In genomic region chr2:32363376-32364106, GRCm38 (mm10) we compare ENCODE assay signal across 8 mouse cellular contexts. TPM values are rescaled to one million over a fixed set of nuclear protein-coding genes. Genes with fewer than 3 reads are reported as not detected.
A peak's percentile ranks its signal among the peaks of the same experiment; 100 is the strongest.
DNase-seq lines count a peak whose midpoint lies in the region; ATAC-seq and TF ChIP-seq lines count a peak whose summit lies in the region.

No protein-coding gene starts in this region.

- 7% methylated on average over 19 of the region's 19 CpGs for WGBS in heart, adult 2 months
- 12% methylated on average over 19 of the region's 19 CpGs for WGBS in forebrain, embryonic 14.5 days

- H3K36me3 ChIP-seq in heart, adult 2 months (ENCODE audit: control insufficient read depth, insufficient read depth, low read length) = no peaks in the 10 kb centered on the region
- peaks cover 20% of the 10 kb centered on the region for H3K36me3 ChIP-seq in forebrain, embryonic 14.5 days (ENCODE audit: control insufficient read depth, insufficient read depth, low read length)
- H3K36me3 ChIP-seq in megakaryocyte, embryonic 14.5 days (replicated peaks; ENCODE audit: low read length) = peaks cover 42% of the 10 kb centered on the region

- H3K4me2 ChIP-seq in forebrain, embryonic 14.5 days (ENCODE audit: low read length) = peak overlapping the region; percentile 83

- no peaks in the 10 kb centered on the region for H3K79me2 ChIP-seq in heart, adult 2 months (replicated peaks; ENCODE audit: control insufficient read depth, insufficient read depth, low read length)

- TF ChIP-seq POLR2A in heart, adult 2 months (IDR thresholded peaks at IDR 0.05; ENCODE audit: insufficient read depth, low read depth, low read length) = no peak

- ATAC-seq in forebrain, embryonic 14.5 days = peak; percentile 24; the same call in 1 of the 2 replicates

- no peaks in the 10 kb centered on the region for H3K27me3 ChIP-seq in heart, adult 2 months (ENCODE audit: control insufficient read depth, insufficient read depth, low read length)
- peaks cover 9% of the 10 kb centered on the region for H3K27me3 ChIP-seq in forebrain, embryonic 14.5 days (replicated peaks; ENCODE audit: control insufficient read depth, insufficient read depth, low read length)
- H3K27me3 ChIP-seq in megakaryocyte, embryonic 14.5 days (replicated peaks) = peaks cover under 1% of the 10 kb centered on the region

- TF ChIP-seq EP300 in heart, adult 2 months (IDR thresholded peaks at IDR 0.05; ENCODE audit: insufficient read depth, low read depth, low read length) = peak; percentile 8; the same call in 1 of the 2 replicates

- DNase-seq in heart, adult 2 months = no peak
- no peak for DNase-seq in heart, postnatal 10 days
- DNase-seq in R1 (ENCODE audit: low read depth, low spot score) = peak; percentile 80
- no peak for DNase-seq in forebrain, embryonic 14.5 days (ENCODE audit: low spot score)
- peak; percentile 48 to 72 for DNase-seq in kidney, postnatal 25 days
- DNase-seq in right cerebral cortex, postnatal 36 days (ENCODE audit: low spot score in 2 of 2) = no peak
- no peak for DNase-seq in urinary bladder, adult 2 months (ENCODE audit: low spot score)

- peak overlapping the region; percentile 77 for H3K9ac ChIP-seq in heart, adult 2 months (ENCODE audit: low read depth, low read length)
- H3K9ac ChIP-seq in forebrain, embryonic 14.5 days (ENCODE audit: low read length) = peak overlapping the region; percentile 87

- H3K4me3 ChIP-seq in heart, adult 2 months = peak overlapping the region; percentile 65
- peak overlapping the region; percentile 80 for H3K4me3 ChIP-seq in forebrain, embryonic 14.5 days (ENCODE audit: low read depth, low read length)
- peak overlapping the region; percentile 97 for H3K4me3 ChIP-seq in megakaryocyte, embryonic 14.5 days (replicated peaks)

- peaks cover 1% of the 10 kb centered on the region; the same call in 1 of the 2 replicates for H3K4me1 ChIP-seq in heart, adult 2 months (ENCODE audit: control insufficient read depth, insufficient read depth, low read length)
- H3K4me1 ChIP-seq in forebrain, embryonic 14.5 days (ENCODE audit: control insufficient read depth, insufficient read depth, low read length) = peaks cover 11% of the 10 kb centered on the region
- H3K4me1 ChIP-seq in megakaryocyte, embryonic 14.5 days = peaks cover 52% of the 10 kb centered on the region

- no peak for TF ChIP-seq CTCF in heart, adult 2 months (IDR thresholded peaks at IDR 0.05)

- intact Hi-C loops in heart, adult 2 months (cut with DNase I) = loop anchor here (1.0 kb wide), 2 partner anchors 18 to 32 kb away; partner anchors contain the start of genes 1110008P14Rik and Ptges2
- intact Hi-C loops in heart, postnatal 10 days (cut with DNase I) = loop anchor here (1.0 kb wide), 1 partner anchor 18 kb away; the partner anchor contains the start of gene 1110008P14Rik

- H3K27ac ChIP-seq in heart, adult 2 months = peak overlapping the region; percentile 83
- H3K27ac ChIP-seq in forebrain, embryonic 14.5 days (ENCODE audit: low read depth, low read length) = peak overlapping the region; percentile 75

- no peaks in the 10 kb centered on the region for H3K9me3 ChIP-seq in forebrain, embryonic 14.5 days (replicated peaks; ENCODE audit: control insufficient read depth, low read length)
- no peaks in the 10 kb centered on the region for H3K9me3 ChIP-seq in megakaryocyte, embryonic 14.5 days

RNA-seq across cellular contexts. Expression of gene Dnm1, which starts 10.4 kb away (rescaled TPM):
- total RNA-seq in heart, adult 2 months (2021) = 1 to 10 TPM; 4.0 to 5.5 TPM
- polyA plus RNA-seq in heart, adult 2 months (2012; rRNA removed) = 20.4 and 23.1 TPM in 2 replicates
- total RNA-seq in heart, postnatal 10 days (2021) = 10 to 100 TPM; 10.0 to 12.5 TPM
- polyA plus RNA-seq in forebrain, embryonic 14.5 days (2014; fragmentation: Nextera tagmentation; extraction: Ambion mirVana) = 28.2 and 42.8 TPM in 2 replicates
- polyA plus RNA-seq in megakaryocyte, embryonic 14.5 days (2012; ENCODE audit: insufficient read depth, low replicate concordance) = 3.6 and 6.2 TPM in 2 replicates
- polyA plus RNA-seq in urinary bladder, adult 2 months (2012; rRNA removed) = 99.6 and 113 TPM in 2 replicates

RNA-seq across cellular contexts. Expression of gene Ciz1, which starts 11.4 kb away (rescaled TPM):
- 10 to 100 TPM; 26.7 to 29.5 TPM for total RNA-seq in heart, adult 2 months (2021)
- polyA plus RNA-seq in heart, adult 2 months (2012; rRNA removed) = 117 and 128 TPM in 2 replicates
- 10 to 100 TPM; 37.4 to 39.3 TPM for total RNA-seq in heart, postnatal 10 days (2021)
- 37.3 and 48.0 TPM in 2 replicates for polyA plus RNA-seq in forebrain, embryonic 14.5 days (2014; fragmentation: Nextera tagmentation; extraction: Ambion mirVana)
- polyA plus RNA-seq in megakaryocyte, embryonic 14.5 days (2012; ENCODE audit: insufficient read depth, low replicate concordance) = 103 and 163 TPM in 2 replicates
- polyA plus RNA-seq in urinary bladder, adult 2 months (2012; rRNA removed) = 120 and 125 TPM in 2 replicates

RNA-seq across cellular contexts. Expression of gene 1110008P14Rik, which starts 18.2 kb away (rescaled TPM):
- total RNA-seq in heart, adult 2 months (2021) = 10 to 100 TPM; 39.6 to 44.8 TPM
- 129 and 132 TPM in 2 replicates for polyA plus RNA-seq in heart, adult 2 months (2012; rRNA removed)
- total RNA-seq in heart, postnatal 10 days (2021) = 10 to 100 TPM; 52.7 to 57.4 TPM
- polyA plus RNA-seq in forebrain, embryonic 14.5 days (2014; fragmentation: Nextera tagmentation; extraction: Ambion mirVana) = 86.9 and 98.4 TPM in 2 replicates
- polyA plus RNA-seq in megakaryocyte, embryonic 14.5 days (2012; ENCODE audit: insufficient read depth, low replicate concordance) = 74.3 and 79.5 TPM in 2 replicates
- 101 and 129 TPM in 2 replicates for polyA plus RNA-seq in urinary bladder, adult 2 months (2012; rRNA removed)

RNA-seq across cellular contexts. Expression of gene Lcn2, which starts 24.5 kb away (rescaled TPM):
- total RNA-seq in heart, adult 2 months (2021) = 1 to 10 TPM; 4.1 to 6.9 TPM
- polyA plus RNA-seq in heart, adult 2 months (2012; rRNA removed) = 6.6 and 11.3 TPM in 2 replicates
- 1 to 10 TPM; 4.2 to 7.1 TPM for total RNA-seq in heart, postnatal 10 days (2021)
- 0.25 and 0.32 TPM in 2 replicates for polyA plus RNA-seq in forebrain, embryonic 14.5 days (2014; fragmentation: Nextera tagmentation; extraction: Ambion mirVana)
- 15.0 and 32.0 TPM in 2 replicates for polyA plus RNA-seq in megakaryocyte, embryonic 14.5 days (2012; ENCODE audit: insufficient read depth, low replicate concordance)
- polyA plus RNA-seq in urinary bladder, adult 2 months (2012; rRNA removed) = 3.0 and 3.2 TPM in 2 replicates

RNA-seq across cellular contexts. Expression of gene Ptges2, which starts 32.2 kb away (rescaled TPM):
- 10 to 100 TPM; 58.6 to 68.2 TPM for total RNA-seq in heart, adult 2 months (2021)
- polyA plus RNA-seq in heart, adult 2 months (2012; rRNA removed) = 68.8 and 98.5 TPM in 2 replicates
- 10 to 100 TPM; 63.4 to 70.0 TPM for total RNA-seq in heart, postnatal 10 days (2021)
- polyA plus RNA-seq in forebrain, embryonic 14.5 days (2014; fragmentation: Nextera tagmentation; extraction: Ambion mirVana) = 42.2 and 44.8 TPM in 2 replicates
- 2.5 and 3.4 TPM in 2 replicates for polyA plus RNA-seq in megakaryocyte, embryonic 14.5 days (2012; ENCODE audit: insufficient read depth, low replicate concordance)
- 26.0 and 32.5 TPM in 2 replicates for polyA plus RNA-seq in urinary bladder, adult 2 months (2012; rRNA removed)

Comparison
In these comparisons a context has a peak if more than half of its experiments do, and no peak if none do; other contexts are left out.
1. DNase-seq: peak in R1 (single experiment) and kidney, postnatal 25 days (2 of 2); none in heart, adult 2 months (0 of 2), heart, postnatal 10 days (0 of 2), forebrain, embryonic 14.5 days (single experiment), right cerebral cortex, postnatal 36 days (0 of 2) and urinary bladder, adult 2 months (single experiment).
2. Peak in every context shown above with its lines, with median percentiles within 50 percentile points of each other: H3K4me3 ChIP-seq.